Mouse (Mus musculus) hindbrain, embryonic 11.5 days (tissue): ENCODE data around the gene Cobll1. TPM values are rescaled to one million over a fixed set of nuclear protein-coding genes. Genes with fewer than 3 reads are reported as not detected.

Experiments
- ATAC-seq: fragments of 200-750 bp; cut with Nextera tagmentation; 2 replicates; pipeline ENCODE4 v1.8.0; 2017; ENCODE audit warnings: mild to moderate bottlenecking, moderate TSS enrichment, moderate library complexity; ENCODE audit not compliant: low FRiP score
- DNase-seq: peaks from one replicate; pipeline ENCODE4 v3.0.0-alpha.2; 2015; ENCODE audit warnings: low spot score
- H3K27ac ChIP-seq: fragments of 300-500 bp; sonication (generic); 2 replicates; pipeline ENCODE4 v1.5.1; 2014; ENCODE audit warnings: mild to moderate bottlenecking, low read depth, low read length
- H3K27me3 ChIP-seq: fragments of 300-500 bp; sonication (generic); 2 replicates; pipeline ENCODE4 v1.6.1; 2014; ENCODE audit warnings: mild to moderate bottlenecking, low read length, moderate library complexity, mixed read lengths; ENCODE audit not compliant: control insufficient read depth, insufficient read depth
- H3K36me3 ChIP-seq: fragments of 300-500 bp; sonication (generic); 2 replicates; pipeline ENCODE4 v1.6.1; 2014; ENCODE audit warnings: mild to moderate bottlenecking, low read length, moderate library complexity, mixed read lengths; ENCODE audit not compliant: control insufficient read depth, insufficient read depth
- H3K4me1 ChIP-seq: fragments of 300-500 bp; sonication (generic); replicated peaks from 2 replicates; pipeline ENCODE4 v1.6.1; 2014; ENCODE audit warnings: low read length, mixed read lengths; ENCODE audit not compliant: control insufficient read depth, insufficient read depth
- H3K4me2 ChIP-seq: fragments of 300-500 bp; sonication (generic); replicated peaks from 2 replicates; pipeline ENCODE4 v1.6.1; 2014; ENCODE audit warnings: mild to moderate bottlenecking, low read depth, low read length
- H3K4me3 ChIP-seq: fragments of 300-500 bp; sonication (generic); 2 replicates; pipeline ENCODE4 v1.5.1; 2014; ENCODE audit warnings: low read depth, low read length
- H3K9ac ChIP-seq: fragments of 300-500 bp; sonication (generic); 2 replicates; pipeline ENCODE4 v1.6.1; 2014; ENCODE audit warnings: low read depth, low read length
- H3K9me3 ChIP-seq: fragments of 300-500 bp; sonication (generic); 2 replicates; pipeline ENCODE4 v1.6.1; 2016; ENCODE audit warnings: low read length; ENCODE audit not compliant: control insufficient read depth
- WGBS: fragments of 180-500 bp; shearing (Covaris S2); extraction: QIAGEN DNeasy Blood & Tissue Kit; methylation state at CpG from one replicate; pipeline ENCODE4 v1.1.7; 2014; 5-methylcytosine and 5-hydroxymethylcytosine counted together
- polyA plus RNA-seq: library from polyadenylated mRNA; unstranded; fragments of >200 nt; fragmentation: Nextera tagmentation; extraction: Ambion mirVana; gene quantifications from 2 replicates; pipeline ENCODE4 v1.2.1, GENCODE M21; 2014

Cobll1 gene
- polyA plus RNA-seq, 1 experiment from 2014 or later: 2.2 TPM

DNA sequence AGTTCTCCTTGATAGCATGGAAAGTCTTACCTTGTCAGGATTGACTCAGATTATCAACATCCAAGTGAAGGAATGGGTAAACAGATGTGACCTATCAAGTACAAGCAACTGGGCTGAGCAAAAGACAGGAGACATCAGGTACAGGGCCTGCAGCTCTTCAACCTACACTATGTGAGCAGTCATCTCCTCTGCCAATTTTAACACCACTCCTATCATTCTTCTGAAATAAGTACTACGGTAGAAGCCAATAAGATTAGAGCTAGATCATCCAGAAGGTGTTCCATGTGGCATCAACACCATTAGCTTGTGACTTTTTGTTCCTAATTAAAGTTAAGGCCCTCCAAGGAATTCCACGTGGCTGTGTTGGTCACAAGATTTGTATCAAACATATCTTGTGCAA is 121.3 kb downstream of the Cobll1 start:
- Histone ChIP-seq H3K36me3 (no peaks in the 10 kb centered on the region), H3K9ac (no peak overlapping the region), H3K27me3 (no peaks in the 10 kb centered on the region), H3K4me2 (no peak overlapping the region), H3K4me3 (no peak overlapping the region), H3K4me1 (no peaks in the 10 kb centered on the region), H3K9me3 (no peaks in the 10 kb centered on the region), H3K27ac (no peak overlapping the region)
- ATAC-seq: no peak
- WGBS: 90% methylated on average over 2 of the region's 2 CpGs
- DNase-seq: no peak

DNA sequence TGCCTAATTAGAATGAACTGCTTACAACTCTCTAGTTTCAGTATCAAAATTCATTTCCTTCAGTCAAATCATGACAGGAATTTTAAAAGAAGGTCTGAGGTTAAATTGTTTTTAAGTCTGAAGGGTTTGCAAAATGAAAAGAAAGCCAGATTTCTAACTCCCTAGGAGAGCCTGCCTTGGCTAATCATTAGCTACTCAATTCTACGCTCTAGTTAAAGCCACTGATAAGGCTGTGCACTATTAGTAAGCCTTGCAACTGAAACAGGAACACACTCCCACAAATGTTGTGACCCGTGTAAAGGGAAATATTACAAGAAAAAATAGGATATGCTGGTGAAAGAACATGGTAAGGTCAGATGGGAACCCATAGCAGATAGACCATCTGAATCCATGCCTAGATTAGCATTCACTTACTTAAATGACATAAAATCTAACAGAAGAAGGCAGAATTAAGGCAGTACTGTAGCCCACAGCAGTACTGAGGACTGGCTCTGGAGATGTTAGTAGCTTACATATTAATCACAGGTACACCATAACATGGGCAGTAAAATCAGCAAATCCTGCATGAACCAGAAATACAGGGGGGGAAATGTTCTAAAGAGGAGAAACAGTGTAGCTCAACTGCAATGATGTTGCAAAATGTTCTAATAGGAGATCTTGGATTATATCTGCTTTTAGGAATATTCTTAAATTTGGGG is 122.6 kb downstream of the Cobll1 start:
- Histone ChIP-seq H3K27me3 (no peaks in the 10 kb centered on the region), H3K9ac (no peak overlapping the region), H3K4me3 (no peak overlapping the region), H3K27ac (no peak overlapping the region), H3K36me3 (no peaks in the 10 kb centered on the region), H3K4me1 (no peaks in the 10 kb centered on the region), H3K4me2 (no peak overlapping the region), H3K9me3 (no peaks in the 10 kb centered on the region)
- DNase-seq (no peak), ATAC-seq (no peak)
- 68% methylated on average over 2 of the region's 2 CpGs for WGBS

DNA sequence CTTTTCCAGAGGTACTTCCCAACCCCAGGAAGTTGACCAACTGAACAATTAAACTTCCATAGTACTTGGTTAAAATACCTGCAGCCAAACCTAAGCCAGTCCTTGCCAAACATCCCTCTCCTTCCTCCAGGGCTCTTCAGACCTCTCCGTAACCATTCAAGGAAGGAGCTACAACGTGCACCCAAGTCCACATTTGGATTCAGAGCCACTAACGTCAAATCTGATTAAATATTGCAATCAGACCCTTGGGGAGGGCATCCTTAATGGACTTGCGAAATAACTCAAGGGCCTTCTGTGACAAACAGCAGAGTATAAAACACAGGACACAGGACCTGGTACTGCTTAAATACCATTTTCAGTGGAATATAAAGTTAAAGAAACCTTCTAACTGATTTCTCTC is 126.0 kb downstream of the Cobll1 start:
- no peak for ATAC-seq

DNA sequence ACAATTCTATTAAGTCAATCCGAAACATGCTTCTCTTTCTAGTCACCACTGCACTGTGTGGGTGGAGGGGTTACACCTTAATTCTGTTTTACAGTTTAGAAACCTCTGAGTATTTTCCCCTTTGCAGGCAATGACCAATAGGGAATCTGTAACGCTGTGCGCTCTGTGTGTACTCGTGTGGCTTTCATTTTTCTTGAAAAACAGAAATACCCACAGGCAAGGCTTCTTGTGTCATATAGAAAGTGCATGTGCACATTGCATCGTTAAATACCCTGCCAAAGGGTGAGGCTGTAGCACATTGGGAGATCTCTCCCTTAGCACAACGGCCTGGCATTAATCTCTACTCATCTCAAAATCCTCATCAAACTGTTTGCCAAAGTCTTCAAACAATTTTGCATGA is 134.6 kb downstream of the Cobll1 start:
- Histone ChIP-seq H3K36me3 (no peaks in the 10 kb centered on the region), H3K4me2 (no peak overlapping the region), H3K27ac (no peak overlapping the region), H3K4me3 (no peak overlapping the region), H3K4me1 (no peaks in the 10 kb centered on the region), H3K27me3 (no peaks in the 10 kb centered on the region), H3K9ac (no peak overlapping the region), H3K9me3 (no peaks in the 10 kb centered on the region)
- DNase-seq (no peak), ATAC-seq (no peak)
- 90% methylated on average over 6 of the region's 6 CpGs for WGBS

More for the DNA sequence above, 126.0 kb downstream of the Cobll1 start:
- Histone ChIP-seq H3K9me3 (no peaks in the 10 kb centered on the region), H3K4me1 (no peaks in the 10 kb centered on the region), H3K27ac (no peak overlapping the region), H3K36me3 (no peaks in the 10 kb centered on the region), H3K9ac (no peak overlapping the region), H3K4me3 (no peak overlapping the region), H3K4me2 (no peak overlapping the region), H3K27me3 (no peaks in the 10 kb centered on the region)
- WGBS: 83% methylated on average over 4 of the region's 4 CpGs
- no peak for DNase-seq

DNA sequence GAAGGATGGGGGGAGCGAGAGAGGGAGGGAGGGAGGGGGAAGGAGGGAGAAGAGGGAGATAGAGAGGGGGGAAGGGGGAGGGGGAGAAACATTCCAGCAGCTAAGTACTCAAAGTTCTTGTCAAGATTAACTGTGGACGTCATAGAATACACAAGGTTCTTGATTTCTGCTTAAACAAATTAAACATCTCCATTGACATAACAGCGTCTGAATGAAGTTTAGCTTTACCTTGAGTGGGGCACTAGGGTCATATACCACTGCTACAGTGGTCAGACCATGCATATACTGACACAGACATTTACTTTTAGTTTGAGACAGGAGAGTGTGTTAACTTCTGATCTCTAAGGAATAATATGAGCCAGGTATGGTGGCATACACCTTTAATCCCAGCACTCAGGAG is 135.4 kb downstream of the Cobll1 start:
- DNase-seq (no peak), ATAC-seq (no peak)
- H3K27me3 ChIP-seq: no peaks in the 10 kb centered on the region
- no peaks in the 10 kb centered on the region for H3K4me1 ChIP-seq
- H3K9me3 ChIP-seq: no peaks in the 10 kb centered on the region
- H3K36me3 ChIP-seq: no peaks in the 10 kb centered on the region
- WGBS: 74% methylated on average over 2 of the region's 3 CpGs
- H3K27ac ChIP-seq: no peak overlapping the region
- H3K4me2 ChIP-seq: no peak overlapping the region
- H3K9ac ChIP-seq: no peak overlapping the region
- no peak overlapping the region for H3K4me3 ChIP-seq

DNA sequence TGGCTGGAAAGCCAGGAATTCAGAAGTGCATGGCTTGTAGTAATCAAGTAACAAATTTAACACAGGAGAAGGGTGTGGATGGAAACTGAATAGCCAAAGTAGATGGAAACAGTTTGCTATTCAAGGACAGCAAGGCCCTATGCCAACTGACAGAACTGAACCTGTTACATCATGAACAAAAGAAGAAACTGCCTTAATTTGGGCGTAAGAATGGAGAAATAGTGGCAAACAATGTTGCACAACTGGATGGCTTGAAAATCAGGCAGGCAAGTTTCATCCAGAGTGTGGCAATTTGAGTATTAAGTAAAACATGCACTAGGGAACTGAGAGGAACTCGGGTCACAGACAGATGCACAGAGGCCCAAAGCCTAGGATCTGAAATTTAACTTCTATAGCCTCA is 137.8 kb downstream of the Cobll1 start:
- Histone ChIP-seq H3K9ac (no peak overlapping the region), H3K4me1 (no peaks in the 10 kb centered on the region), H3K27ac (no peak overlapping the region), H3K36me3 (no peaks in the 10 kb centered on the region), H3K9me3 (no peaks in the 10 kb centered on the region), H3K27me3 (no peaks in the 10 kb centered on the region), H3K4me3 (no peak overlapping the region), H3K4me2 (no peak overlapping the region)
- WGBS: 77% methylated on average over 2 of the region's 2 CpGs
- ATAC-seq (no peak), DNase-seq (no peak)

DNA sequence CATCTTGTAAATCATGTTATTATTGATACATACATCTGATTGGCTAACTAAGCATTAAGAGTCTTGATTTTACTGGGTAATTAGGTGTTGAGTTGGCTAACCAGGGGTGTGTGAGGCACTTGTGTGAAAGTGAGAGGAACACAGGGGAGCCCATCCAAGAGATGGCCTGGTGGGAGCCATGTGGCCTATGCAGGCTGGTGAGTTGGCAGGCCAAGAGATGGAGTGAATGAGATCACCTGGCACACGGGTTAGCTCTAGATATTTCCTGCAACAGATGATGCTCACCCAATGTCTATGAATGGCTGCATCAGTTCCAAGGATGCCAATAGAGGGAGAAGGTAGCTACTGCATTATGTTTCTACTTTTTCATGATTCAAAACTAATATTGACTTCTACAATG is 139.2 kb downstream of the Cobll1 start:
- ATAC-seq: no peak

DNA sequence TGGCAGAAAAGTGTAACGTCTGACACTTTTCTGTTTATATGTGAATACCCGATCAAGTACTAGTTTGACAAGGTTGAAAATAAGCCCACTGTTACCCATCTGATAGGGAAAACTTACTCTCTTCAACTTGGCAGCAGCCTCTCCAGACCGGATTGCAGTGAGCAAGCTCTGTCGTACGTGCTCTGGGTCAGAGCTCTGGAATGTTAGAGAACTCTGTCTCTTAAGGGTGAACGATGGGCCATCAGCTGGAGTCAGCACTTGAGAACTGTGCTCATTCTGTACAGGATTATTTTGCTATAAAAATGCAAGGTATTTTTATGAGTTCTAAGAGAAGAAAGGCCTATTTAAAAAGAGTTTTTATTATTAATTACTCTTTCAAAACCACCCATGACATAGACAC is 143.6 kb downstream of the Cobll1 start:
- DNase-seq (no peak), ATAC-seq (no peak)
- Histone ChIP-seq H3K9ac (no peak overlapping the region), H3K4me1 (no peaks in the 10 kb centered on the region), H3K4me3 (no peak overlapping the region), H3K36me3 (no peaks in the 10 kb centered on the region), H3K27me3 (no peaks in the 10 kb centered on the region), H3K27ac (no peak overlapping the region), H3K4me2 (no peak overlapping the region), H3K9me3 (no peaks in the 10 kb centered on the region)
- WGBS: 87% methylated on average over 6 of the region's 6 CpGs

More for the DNA sequence above, 139.2 kb downstream of the Cobll1 start:
- Histone ChIP-seq H3K27ac (no peak overlapping the region), H3K4me1 (no peaks in the 10 kb centered on the region), H3K9me3 (no peaks in the 10 kb centered on the region), H3K27me3 (no peaks in the 10 kb centered on the region), H3K9ac (no peak overlapping the region), H3K4me3 (no peak overlapping the region), H3K4me2 (no peak overlapping the region), H3K36me3 (no peaks in the 10 kb centered on the region)
- DNase-seq: no peak
- WGBS: 89% methylated on average over 1 of the region's 1 CpGs

DNA sequence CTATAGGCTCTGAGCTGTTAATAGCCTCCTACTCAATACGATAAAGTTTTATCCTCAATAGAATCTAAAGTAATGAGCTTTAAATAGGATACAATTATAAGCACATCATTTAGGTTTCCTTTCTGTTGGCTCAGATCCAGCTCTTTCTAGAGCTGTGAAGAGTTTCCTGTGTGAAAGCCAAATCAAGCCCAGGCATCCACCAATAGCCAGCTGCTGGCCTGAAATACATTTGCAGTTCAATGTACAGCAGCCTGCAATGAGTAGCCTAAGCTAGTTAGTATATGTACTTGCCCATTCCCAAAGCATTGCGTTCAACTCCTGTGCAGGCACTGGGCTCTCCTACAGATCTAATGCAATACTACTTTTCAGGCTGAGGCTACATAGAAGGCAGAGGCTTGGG is 145.2 kb downstream of the Cobll1 start:
- ATAC-seq: no peak
- 95% methylated on average over 2 of the region's 2 CpGs for WGBS
- H3K36me3 ChIP-seq: no peaks in the 10 kb centered on the region

More for the DNA sequence above, 145.2 kb downstream of the Cobll1 start:
- Histone ChIP-seq H3K9ac (no peak overlapping the region), H3K4me2 (no peak overlapping the region), H3K27ac (no peak overlapping the region), H3K9me3 (no peaks in the 10 kb centered on the region), H3K4me1 (no peaks in the 10 kb centered on the region), H3K27me3 (no peaks in the 10 kb centered on the region), H3K4me3 (no peak overlapping the region)
- DNase-seq: no peak
